In the genomic region with DNA sequence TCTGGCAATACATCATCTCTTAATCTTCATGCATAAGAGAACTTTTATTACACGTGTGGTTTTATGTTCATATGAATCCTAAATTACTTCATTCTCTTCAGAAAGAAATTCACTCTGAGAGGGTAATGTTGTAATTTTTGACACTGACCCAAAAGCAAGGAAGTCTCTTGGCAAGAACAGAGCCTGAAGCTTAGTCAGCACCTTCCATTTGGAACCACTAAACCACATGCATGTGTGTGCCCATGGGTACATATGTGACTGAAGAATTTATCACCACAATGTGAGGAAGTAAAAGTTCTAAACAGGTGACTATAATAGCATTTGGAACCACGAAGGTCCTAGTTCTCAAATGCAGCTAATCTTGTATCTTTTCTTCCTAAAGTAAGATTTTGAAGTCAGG, we compare ENCODE assay signal across 24 mouse cellular contexts.
DNase-seq lines count a peak whose midpoint lies in the region; ATAC-seq and TF ChIP-seq lines count a peak whose summit lies in the region.
"Had no signal": no experiment of that assay in that cellular context is flagged by ENCODE, and none has a peak within 500 bp of the region (broad histone marks: within the 10 kb centered on the region; RNA-seq: fewer than 3 reads in every experiment).

No protein-coding gene starts in this region.

- H3K36me3 ChIP-seq in hindbrain, postnatal 0 days (ENCODE audit: insufficient read depth, low read length) = no peaks in the 10 kb centered on the region
- H3K36me3 ChIP-seq: embryonic facial prominence, embryonic 12.5 days; embryonic facial prominence, embryonic 15.5 days; forebrain, embryonic 12.5 days; forebrain, embryonic 15.5 days; heart, embryonic 13.5 days; hindbrain, embryonic 10.5 days had no signal

- TF ChIP-seq CTCF in hindbrain, postnatal 0 days (IDR thresholded peaks at IDR 0.05; ENCODE audit: low read depth) = no peak

- no peak overlapping the region for H3K27ac ChIP-seq in hindbrain, postnatal 0 days
- H3K27ac ChIP-seq: embryonic facial prominence, embryonic 12.5 days; embryonic facial prominence, embryonic 15.5 days; forebrain, embryonic 12.5 days; forebrain, embryonic 15.5 days; heart, embryonic 13.5 days; hindbrain, embryonic 10.5 days; hindbrain, embryonic 14.5 days had no signal

- no peaks in the 10 kb centered on the region for H3K9me3 ChIP-seq in hindbrain, postnatal 0 days (ENCODE audit: low read length)
- H3K9me3 ChIP-seq: embryonic facial prominence, embryonic 12.5 days; embryonic facial prominence, embryonic 15.5 days; forebrain, embryonic 12.5 days; forebrain, embryonic 15.5 days; heart, embryonic 13.5 days; hindbrain, embryonic 10.5 days had no signal

- no peak overlapping the region for H3K9ac ChIP-seq in hindbrain, postnatal 0 days (replicated peaks; ENCODE audit: low read length)
- H3K9ac ChIP-seq: embryonic facial prominence, embryonic 12.5 days; embryonic facial prominence, embryonic 15.5 days; forebrain, embryonic 12.5 days; forebrain, embryonic 15.5 days; heart, embryonic 13.5 days; hindbrain, embryonic 14.5 days had no signal

- no peaks in the 10 kb centered on the region for H3K4me1 ChIP-seq in hindbrain, postnatal 0 days (ENCODE audit: insufficient read depth, low read length)
- H3K4me1 ChIP-seq: embryonic facial prominence, embryonic 12.5 days; embryonic facial prominence, embryonic 15.5 days; forebrain, embryonic 15.5 days had no signal

- H3K4me3 ChIP-seq in hindbrain, postnatal 0 days (ENCODE audit: low read length) = no peak overlapping the region
- H3K4me3 ChIP-seq: embryonic facial prominence, embryonic 12.5 days; embryonic facial prominence, embryonic 15.5 days; forebrain, embryonic 12.5 days; forebrain, embryonic 15.5 days; heart, embryonic 13.5 days; hindbrain, embryonic 10.5 days had no signal

- WGBS in hindbrain, postnatal 0 days = 72% methylated on average over 2 of the region's 2 CpGs

- peak; percentile 15 for DNase-seq in gastrocnemius, adult 18-20 months (ENCODE audit: low spot score)
- no peak for DNase-seq in gastrocnemius, postnatal 25 days
- DNase-seq in 416B (ENCODE audit: low read depth) = peak; percentile 1
- peak; percentile 36 for DNase-seq in fibroblast of lung, adult 2 months (ENCODE audit: low read depth)
- DNase-seq in natural killer cell, adult 2 months (ENCODE audit: low spot score in 2 of 2) = no peak
- DNase-seq in hindbrain, postnatal 0 days (ENCODE audit: low spot score) = no peak
- DNase-seq: adrenal gland, adult 2 months; adrenal gland, postnatal 14 days; cerebellum, adult 11 months; cerebellum, adult 2 months; cerebellum, adult 9-11 months; cerebellum, postnatal 25 days; gastrocnemius, postnatal 10 days; heart, adult 11 months; kidney, adult 2 months had no signal

- H3K27me3 ChIP-seq in hindbrain, postnatal 0 days (ENCODE audit: insufficient read depth, low read length) = no peaks in the 10 kb centered on the region
- H3K27me3 ChIP-seq: embryonic facial prominence, embryonic 12.5 days; embryonic facial prominence, embryonic 15.5 days; forebrain, embryonic 12.5 days; forebrain, embryonic 15.5 days; heart, embryonic 13.5 days had no signal

- no peak for ATAC-seq in hindbrain, postnatal 0 days
- ATAC-seq: forebrain, embryonic 15.5 days; intestine, postnatal 0 days; Patski had no signal

- no peak overlapping the region for H3K4me2 ChIP-seq in hindbrain, postnatal 0 days (ENCODE audit: low read depth, low read length)
- H3K4me2 ChIP-seq: embryonic facial prominence, embryonic 12.5 days; embryonic facial prominence, embryonic 15.5 days; forebrain, embryonic 12.5 days; forebrain, embryonic 15.5 days; heart, embryonic 13.5 days; hindbrain, embryonic 14.5 days had no signal

Comparison
In these comparisons a context has a peak if more than half of its experiments do, and no peak if none do; other contexts are left out.
1. DNase-seq: peak in gastrocnemius, adult 18-20 months (single experiment), 416B (single experiment) and fibroblast of lung, adult 2 months (single experiment); none in gastrocnemius, postnatal 25 days (single experiment), natural killer cell, adult 2 months (0 of 2) and hindbrain, postnatal 0 days (single experiment).